Mouse (Mus musculus): ENCODE data around the gene Gm20388.

- no peak for TF ChIP-seq POLR2A (IDR thresholded peaks at IDR 0.05; ENCODE audit: borderline replicate concordance, extremely low read depth, insufficient read depth, insufficient read length, poor library complexity, severe bottlenecking)
- TF ChIP-seq CTCF (IDR thresholded peaks at IDR 0.05; ENCODE audit: borderline replicate concordance, extremely low read depth, insufficient read depth, insufficient read length), result no peak
Measured at GRCm38 (mm10) chr8:124239350-124239749, 4328.7 kb downstream of the Gm20388 start.

Measured in brain, embryonic 14.5 days (tissue).